Mouse (Mus musculus): ENCODE data around the gene Lyve1.

DNA sequence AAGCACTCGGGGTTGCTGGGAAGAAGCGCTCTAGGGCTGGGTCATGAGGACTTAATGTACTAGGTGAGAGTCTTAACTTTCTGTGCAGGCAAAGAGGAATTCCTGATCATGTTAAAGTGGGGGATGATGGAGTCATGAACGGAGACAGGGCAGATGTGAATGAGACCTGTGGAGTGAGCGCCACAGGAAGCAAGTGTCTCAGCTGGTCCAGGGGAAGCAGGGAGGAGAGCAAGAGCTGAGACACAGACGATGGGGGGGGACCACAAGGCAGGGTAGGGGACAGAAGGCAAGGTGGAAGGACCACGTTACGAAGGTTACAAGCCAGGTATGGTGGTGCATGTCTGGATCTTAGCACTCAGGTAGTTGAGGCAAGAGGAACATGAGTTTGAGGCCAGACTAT, 33.4 kb upstream of the Lyve1 start:
- TF ChIP-seq CTCF (IDR thresholded peaks at IDR 0.05; ENCODE audit: insufficient read depth, low read depth, low read length), result no peak
- TF ChIP-seq POLR2A (IDR thresholded peaks at IDR 0.05; ENCODE audit: insufficient read depth, low read depth, low read length), result no peak
